Mouse (Mus musculus): ENCODE data around the gene Slc2a6. TPM values are rescaled to one million over a fixed set of nuclear protein-coding genes. Genes with fewer than 3 reads are reported as not detected.

Gene Slc2a6
- polyA plus RNA-seq (2015; fragmentation: Nextera tagmentation; extraction: Ambion mirVana): 2.0 and 2.7 TPM in 2 replicates

DNA sequence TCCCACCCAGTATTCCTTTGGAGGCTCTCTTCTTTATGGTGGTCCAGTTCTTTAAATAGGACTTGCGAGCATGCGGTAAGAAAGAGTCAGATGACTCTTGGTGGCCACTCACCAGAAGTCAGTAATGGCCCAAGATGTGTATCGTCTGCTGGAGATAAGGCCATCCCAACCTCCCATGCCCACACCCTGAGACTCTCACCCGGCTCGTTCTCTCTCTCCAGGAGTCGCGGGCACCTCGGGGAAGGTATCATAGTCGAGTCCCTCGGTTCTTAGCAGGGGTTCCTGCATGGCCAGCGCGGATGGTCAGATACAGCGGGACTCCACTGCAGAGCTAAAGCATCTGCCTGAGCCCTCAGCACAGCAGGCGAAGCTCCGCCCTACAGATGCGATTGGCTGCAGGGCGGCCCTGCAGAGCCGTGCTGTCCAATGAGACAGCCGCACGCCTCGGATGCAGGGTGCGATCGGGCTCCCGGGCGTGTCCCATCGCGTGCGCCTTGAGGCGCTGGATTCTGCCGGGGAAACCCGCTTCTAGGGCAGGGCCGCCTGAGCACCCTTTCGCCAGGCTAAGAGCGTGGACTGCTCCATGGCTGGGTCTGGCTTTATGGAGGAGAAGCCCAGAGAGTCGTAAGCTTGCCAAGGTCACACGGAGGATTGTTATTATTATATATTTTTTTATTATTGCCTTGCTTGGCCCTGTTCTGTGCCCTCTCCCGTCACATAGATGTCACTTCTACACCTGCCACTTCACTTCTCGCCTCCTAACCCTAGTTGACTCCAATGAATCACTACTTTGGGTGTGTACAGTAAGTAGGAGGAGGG lies at the start of gene Slc2a6:
Gene Slc2a6, minus strand, starts transcription at position 381 of the 819 bp plus-strand sequence.
- TF ChIP-seq EP300 (optimal IDR thresholded peaks at IDR 0.05): no peak
- no peak for TF ChIP-seq CTCF (IDR thresholded peaks at IDR 0.05; ENCODE audit: low read depth)
- Histone ChIP-seq H3K9me3 (ENCODE audit: control insufficient read depth, low read length) (no peaks in the 10 kb centered on the region), H3K36me3 (ENCODE audit: control insufficient read depth, insufficient read depth, low read length) (no peaks in the 10 kb centered on the region), H3K4me3 (ENCODE audit: low read depth, low read length) (no peak within 1 kb of the TSS; the same call in 1 of the 2 replicates), H3K4me2 (replicated peaks; ENCODE audit: low read depth) (peak within 1 kb of the TSS; percentile 44), H3K27ac (replicated peaks) (peak within 1 kb of the TSS; percentile 10; the same call in 1 of the 2 replicates), H3K9ac (ENCODE audit: low read length) (peak within 1 kb of the TSS; percentile 35), H3K4me1 (replicated peaks; ENCODE audit: control insufficient read depth, insufficient read depth) (0 out of 2 replicates have a peak, but pooled peaks cover 2% of the 10 kb centered on the region), H3K27me3 (ENCODE audit: control insufficient read depth, insufficient read depth, low read length) (no peaks in the 10 kb centered on the region)
- DNase-seq (ENCODE audit: low spot score): peak; percentile 92
- ATAC-seq (ENCODE audit: low FRiP score, low TSS enrichment): peak; percentile 97
- 3% methylated on average over 36 of the region's 38 CpGs for WGBS

DNA sequence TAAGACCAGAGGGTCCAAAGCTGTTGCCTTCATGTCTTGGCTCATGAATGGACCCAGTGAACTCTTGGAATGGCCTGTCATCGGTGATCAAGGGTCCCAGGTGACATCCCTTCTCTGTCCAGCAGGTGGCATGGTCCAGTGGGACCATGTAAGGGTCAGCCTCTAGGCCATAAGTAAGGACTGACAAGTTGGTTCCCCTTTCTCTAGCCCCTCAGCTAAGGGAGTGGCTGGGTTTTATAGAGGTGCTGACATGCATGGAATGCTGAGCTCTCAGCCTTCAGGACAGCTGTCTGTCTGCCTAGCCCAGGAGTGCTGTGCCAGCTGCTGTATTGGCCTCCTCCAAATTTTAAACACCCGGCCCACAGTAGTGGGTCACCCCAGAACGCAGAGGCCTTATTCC lies 47.7 kb upstream of the Slc2a6 start:
- no peak overlapping the region for H3K4me2 ChIP-seq (replicated peaks; ENCODE audit: low read depth)
- no peak overlapping the region for H3K27ac ChIP-seq (replicated peaks)
- H3K4me1 ChIP-seq (replicated peaks; ENCODE audit: control insufficient read depth, insufficient read depth): peaks cover 9% of the 10 kb centered on the region; the same call in 1 of the 2 replicates
- ATAC-seq (ENCODE audit: low FRiP score, low TSS enrichment): no peak
- H3K36me3 ChIP-seq (ENCODE audit: control insufficient read depth, insufficient read depth, low read length): no peaks in the 10 kb centered on the region
- peak; percentile 42 for DNase-seq (ENCODE audit: low spot score)
- H3K4me3 ChIP-seq (ENCODE audit: low read depth, low read length): no peak overlapping the region
- no peak for TF ChIP-seq EP300 (optimal IDR thresholded peaks at IDR 0.05)
- TF ChIP-seq CTCF (IDR thresholded peaks at IDR 0.05; ENCODE audit: low read depth): peak; percentile 76
- H3K9me3 ChIP-seq (ENCODE audit: control insufficient read depth, low read length): no peaks in the 10 kb centered on the region
- no peak overlapping the region for H3K9ac ChIP-seq (ENCODE audit: low read length)
- 59% methylated on average over 3 of the region's 3 CpGs for WGBS
- no peaks in the 10 kb centered on the region for H3K27me3 ChIP-seq (ENCODE audit: control insufficient read depth, insufficient read depth, low read length)

DNA sequence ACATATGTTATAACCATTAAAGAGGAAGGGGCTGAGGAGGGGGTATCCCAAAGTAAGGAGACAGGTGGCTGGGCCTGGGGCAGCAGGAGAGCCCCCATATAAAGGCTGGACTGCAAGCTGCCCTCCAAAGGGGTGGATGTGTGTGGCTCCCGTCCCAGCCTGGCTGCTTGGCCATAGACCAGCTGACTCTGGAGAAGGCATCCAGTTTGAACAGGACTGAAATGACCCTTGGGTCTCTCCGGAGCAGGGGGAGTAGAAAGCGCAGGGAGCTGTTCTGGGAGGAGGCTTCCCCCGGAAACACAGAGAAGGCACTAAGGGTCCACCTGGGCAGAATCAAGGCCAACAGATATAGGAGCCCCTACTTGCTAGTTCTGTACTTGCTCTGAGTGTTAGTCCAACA lies 47.0 kb upstream of the Slc2a6 start:
- no peaks in the 10 kb centered on the region for H3K9me3 ChIP-seq (ENCODE audit: control insufficient read depth, low read length)
- no peaks in the 10 kb centered on the region for H3K36me3 ChIP-seq (ENCODE audit: control insufficient read depth, insufficient read depth, low read length)
- no peak overlapping the region for H3K4me3 ChIP-seq (ENCODE audit: low read depth, low read length)
- no peaks in the 10 kb centered on the region for H3K27me3 ChIP-seq (ENCODE audit: control insufficient read depth, insufficient read depth, low read length)
- no peak overlapping the region for H3K27ac ChIP-seq (replicated peaks)
- no peak overlapping the region for H3K9ac ChIP-seq (ENCODE audit: low read length)
- no peak for DNase-seq (ENCODE audit: low spot score)
- TF ChIP-seq CTCF (IDR thresholded peaks at IDR 0.05; ENCODE audit: low read depth) (no peak), EP300 (optimal IDR thresholded peaks at IDR 0.05) (no peak)
- ATAC-seq (ENCODE audit: low FRiP score, low TSS enrichment): no peak
- H3K4me2 ChIP-seq (replicated peaks; ENCODE audit: low read depth): no peak overlapping the region
- WGBS: 61% methylated on average over 4 of the region's 4 CpGs
- peaks cover 9% of the 10 kb centered on the region; the same call in 1 of the 2 replicates for H3K4me1 ChIP-seq (replicated peaks; ENCODE audit: control insufficient read depth, insufficient read depth)

DNA sequence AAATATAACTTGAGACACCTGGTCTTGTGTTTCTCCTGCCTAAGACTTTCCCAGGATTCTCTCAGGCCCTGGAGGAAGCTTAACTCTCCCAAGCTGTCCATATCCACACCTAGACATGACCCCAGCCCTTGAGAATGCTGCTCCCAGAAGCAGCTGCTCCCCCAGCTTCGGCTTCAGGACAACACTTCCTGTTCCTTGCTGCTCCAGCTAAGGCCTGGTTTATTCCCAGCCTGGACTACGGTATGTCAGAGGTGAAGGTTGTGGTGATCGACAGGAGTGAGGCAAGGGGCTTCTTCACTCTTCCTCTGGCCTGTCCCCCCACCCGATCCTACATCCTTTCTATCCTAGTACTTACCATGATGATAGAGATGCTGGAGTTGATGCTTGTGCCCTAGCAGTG lies 45.6 kb upstream of the Slc2a6 start:
- H3K9me3 ChIP-seq (ENCODE audit: control insufficient read depth, low read length): no peaks in the 10 kb centered on the region
- WGBS: 62% methylated on average over 4 of the region's 4 CpGs
- H3K4me1 ChIP-seq (replicated peaks; ENCODE audit: control insufficient read depth, insufficient read depth): peaks cover 5% of the 10 kb centered on the region; the same call in 1 of the 2 replicates
- H3K27me3 ChIP-seq (ENCODE audit: control insufficient read depth, insufficient read depth, low read length): no peaks in the 10 kb centered on the region
- no peak overlapping the region for H3K27ac ChIP-seq (replicated peaks)
- DNase-seq (ENCODE audit: low spot score): no peak
- H3K4me2 ChIP-seq (replicated peaks; ENCODE audit: low read depth): no peak overlapping the region
- no peak for ATAC-seq (ENCODE audit: low FRiP score, low TSS enrichment)
- no peaks in the 10 kb centered on the region for H3K36me3 ChIP-seq (ENCODE audit: control insufficient read depth, insufficient read depth, low read length)
- TF ChIP-seq CTCF (IDR thresholded peaks at IDR 0.05; ENCODE audit: low read depth) (no peak), EP300 (optimal IDR thresholded peaks at IDR 0.05) (no peak)
- no peak overlapping the region for H3K9ac ChIP-seq (ENCODE audit: low read length)
- H3K4me3 ChIP-seq (ENCODE audit: low read depth, low read length): no peak overlapping the region

GRCm38 (mm10) chr2:27071978-27072377 lies 44.2 kb upstream of the Slc2a6 start, which contains the start of gene Mymk:
Mymk (minus strand) TSS chr2:27072179.
- H3K9ac ChIP-seq (ENCODE audit: low read length): no peak within 1 kb of the TSS
- no peaks in the 10 kb centered on the region for H3K36me3 ChIP-seq (ENCODE audit: control insufficient read depth, insufficient read depth, low read length)
- TF ChIP-seq EP300 (optimal IDR thresholded peaks at IDR 0.05) (no peak), CTCF (IDR thresholded peaks at IDR 0.05; ENCODE audit: low read depth) (no peak)
- H3K27me3 ChIP-seq (ENCODE audit: control insufficient read depth, insufficient read depth, low read length): no peaks in the 10 kb centered on the region
- DNase-seq (ENCODE audit: low spot score): no peak
- no peaks in the 10 kb centered on the region for H3K9me3 ChIP-seq (ENCODE audit: control insufficient read depth, low read length)
- peaks cover 5% of the 10 kb centered on the region; the same call in 1 of the 2 replicates for H3K4me1 ChIP-seq (replicated peaks; ENCODE audit: control insufficient read depth, insufficient read depth)
- ATAC-seq (ENCODE audit: low FRiP score, low TSS enrichment): no peak
- 68% methylated on average over 2 of the region's 2 CpGs for WGBS
- no peak within 1 kb of the TSS for H3K27ac ChIP-seq (replicated peaks)
- H3K4me3 ChIP-seq (ENCODE audit: low read depth, low read length): no peak within 1 kb of the TSS
- no peak within 1 kb of the TSS for H3K4me2 ChIP-seq (replicated peaks; ENCODE audit: low read depth)

DNA sequence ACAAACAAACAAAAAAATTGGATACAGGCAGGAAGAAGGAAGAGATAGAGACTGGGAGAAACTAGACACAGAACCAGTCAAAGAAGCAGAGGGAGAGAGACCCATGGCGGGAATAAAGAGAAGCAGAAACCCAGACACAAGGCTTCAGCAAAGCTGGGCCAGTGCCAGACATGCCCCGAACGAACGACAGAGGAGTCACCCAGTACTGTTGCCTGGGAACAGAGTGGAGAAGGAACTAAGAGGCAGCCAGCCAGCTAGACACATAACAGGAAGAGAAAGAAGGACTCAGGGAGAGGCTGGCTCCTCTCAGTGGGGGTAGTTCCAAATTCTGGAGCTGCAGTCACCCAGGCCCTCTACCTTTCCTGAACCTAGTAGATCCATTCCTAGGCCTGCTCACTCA lies 43.3 kb upstream of the Slc2a6 start:
- H3K9ac ChIP-seq (ENCODE audit: low read length): no peak overlapping the region
- no peak overlapping the region for H3K4me3 ChIP-seq (ENCODE audit: low read depth, low read length)
- no peaks in the 10 kb centered on the region for H3K27me3 ChIP-seq (ENCODE audit: control insufficient read depth, insufficient read depth, low read length)
- H3K4me1 ChIP-seq (replicated peaks; ENCODE audit: control insufficient read depth, insufficient read depth): peaks cover 5% of the 10 kb centered on the region; the same call in 1 of the 2 replicates
- 10% methylated on average over 4 of the region's 4 CpGs for WGBS
- no peak overlapping the region for H3K4me2 ChIP-seq (replicated peaks; ENCODE audit: low read depth)
- H3K36me3 ChIP-seq (ENCODE audit: control insufficient read depth, insufficient read depth, low read length): no peaks in the 10 kb centered on the region
- no peak for TF ChIP-seq CTCF (IDR thresholded peaks at IDR 0.05; ENCODE audit: low read depth)
- no peak for TF ChIP-seq EP300 (optimal IDR thresholded peaks at IDR 0.05)
- H3K27ac ChIP-seq (replicated peaks): no peak overlapping the region
- DNase-seq (ENCODE audit: low spot score): peak; percentile 53
- ATAC-seq (ENCODE audit: low FRiP score, low TSS enrichment): no peak
- H3K9me3 ChIP-seq (ENCODE audit: control insufficient read depth, low read length): no peaks in the 10 kb centered on the region
